Mouse (Mus musculus) lung, postnatal 36 days (tissue): ENCODE data around the gene Itsn1.
A peak's percentile ranks its signal among the peaks of the same experiment; 100 is the strongest.

Experiments
- DNase-seq: peaks from one replicate; pipeline ENCODE4 v3.0.0; 2022; ENCODE audit warnings: mixed read lengths

Itsn1 gene

GRCm38 (mm10) chr16:91820299-91820698, 91.2 kb downstream of the Itsn1 start:
- DNase-seq = peak; percentile 29

GRCm38 (mm10) chr16:91822325-91822724, 93.2 kb downstream of the Itsn1 start:
- DNase-seq = no peak

- no peak for DNase-seq
Measured at GRCm38 (mm10) chr16:91822759-91823158, 93.7 kb downstream of the Itsn1 start.

GRCm38 (mm10) chr16:91825774-91826325, 96.8 kb downstream of the Itsn1 start:
- DNase-seq = peak; percentile 64

GRCm38 (mm10) chr16:91826893-91827292, 97.8 kb downstream of the Itsn1 start:
- no peak for DNase-seq

GRCm38 (mm10) chr16:91827456-91827855, 98.4 kb downstream of the Itsn1 start:
- no peak for DNase-seq

- no peak for DNase-seq
Measured at GRCm38 (mm10) chr16:91828160-91828559, 99.1 kb downstream of the Itsn1 start.

- no peak for DNase-seq
Measured at GRCm38 (mm10) chr16:91828603-91829002, 99.5 kb downstream of the Itsn1 start.

- peak; percentile 23 for DNase-seq
Measured at GRCm38 (mm10) chr16:91829121-91829520, 100.0 kb downstream of the Itsn1 start.

- DNase-seq = peak; percentile 34
Measured at GRCm38 (mm10) chr16:91830260-91830659, 101.2 kb downstream of the Itsn1 start.

GRCm38 (mm10) chr16:91833121-91833520, 104.0 kb downstream of the Itsn1 start:
- no peak for DNase-seq

- DNase-seq = no peak
Measured at GRCm38 (mm10) chr16:91833558-91833957, 104.5 kb downstream of the Itsn1 start.

GRCm38 (mm10) chr16:91833981-91834380, 104.9 kb downstream of the Itsn1 start:
- DNase-seq = no peak

- no peak for DNase-seq
Measured at GRCm38 (mm10) chr16:91835790-91836189, 106.7 kb downstream of the Itsn1 start.

- no peak for DNase-seq
Measured at GRCm38 (mm10) chr16:91836592-91837557, 107.8 kb downstream of the Itsn1 start.

- no peak for DNase-seq
Measured at GRCm38 (mm10) chr16:91837558-91838041, 108.5 kb downstream of the Itsn1 start.

GRCm38 (mm10) chr16:91838771-91839170, 109.7 kb downstream of the Itsn1 start:
- DNase-seq = no peak

GRCm38 (mm10) chr16:91839462-91839861, 110.4 kb downstream of the Itsn1 start:
- DNase-seq = no peak

- peak; percentile 51 for DNase-seq
Measured at GRCm38 (mm10) chr16:91841026-91841630, 112.0 kb downstream of the Itsn1 start.

GRCm38 (mm10) chr16:91846089-91846741, 117.1 kb downstream of the Itsn1 start:
- peak; percentile 76 for DNase-seq

GRCm38 (mm10) chr16:91847525-91848225, 118.6 kb downstream of the Itsn1 start:
- no peak for DNase-seq

GRCm38 (mm10) chr16:91848505-91848904, 119.4 kb downstream of the Itsn1 start:
- DNase-seq = no peak
